Mouse (Mus musculus) heart, adult 2 months (tissue): ENCODE measurements at regions not wholly inside any gene's neighbourhood (a gene's known extent, or its start where the extent isn't known, plus 50 kb on each side); places are given as distances from the start of the nearest gene placed in this dataset.

Experiments
- CTCF ChIP-seq: fragments of 200-600 bp; IDR thresholded peaks from 2 replicates; pipeline ENCODE4 v1.8.1; 2022; ENCODE audit warnings: antibody characterized with exemption, mild to moderate bottlenecking, moderate library complexity
- EP300 ChIP-seq: fragments of 200-500 bp; IDR thresholded peaks from 2 replicates; pipeline ENCODE4 v1.6.1; 2011; ENCODE audit warnings: low read depth, low read length, control low read depth; ENCODE audit not compliant: insufficient read depth
- POLR2A ChIP-seq: fragments of 200-500 bp; IDR thresholded peaks from 2 replicates; pipeline ENCODE4 v1.6.1; 2011; ENCODE audit warnings: mild to moderate bottlenecking, low read depth, low read length, control low read depth; ENCODE audit not compliant: insufficient read depth

DNA sequence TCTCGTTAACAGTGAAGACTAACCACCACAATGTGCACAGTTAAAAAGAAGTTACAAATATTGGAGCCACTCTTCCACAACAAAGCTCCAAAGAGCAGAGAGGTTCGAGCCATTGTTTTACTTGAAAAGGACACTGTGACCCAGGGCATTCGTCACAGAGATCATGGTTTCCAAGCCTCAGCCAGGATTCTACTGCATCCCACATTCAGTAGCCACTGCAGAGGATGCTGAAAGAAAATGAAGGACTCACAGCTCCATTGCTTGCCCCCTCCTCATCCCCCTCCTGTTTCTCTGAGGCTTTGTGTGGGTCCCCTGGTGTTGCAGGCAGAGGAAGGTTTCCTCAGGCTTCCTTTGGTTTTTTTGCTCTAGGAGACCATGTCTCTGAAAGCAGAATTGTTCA, 182.9 kb downstream of the Mex3b start:
- TF ChIP-seq EP300 = no peak
- TF ChIP-seq CTCF = no peak
- TF ChIP-seq POLR2A = no peak
